Mouse (Mus musculus) midbrain, embryonic 13.5 days (tissue): ENCODE results near the gene Eva1c. TPM values are rescaled to one million over a fixed set of nuclear protein-coding genes. Genes with fewer than 3 reads are reported as not detected.

Source experiments
- ATAC-seq: fragments of 200-750 bp; cut with Nextera tagmentation; 2 replicates; pipeline ENCODE4 v1.8.0; 2017; ENCODE audit warnings: mild to moderate bottlenecking, moderate TSS enrichment, moderate library complexity
- H3K27ac ChIP-seq: fragments of 300-500 bp; sonication (generic); 2 replicates; pipeline ENCODE4 v1.5.1; 2015; ENCODE audit warnings: inconsistent platforms, mild to moderate bottlenecking, moderate library complexity
- H3K27me3 ChIP-seq: fragments of 300-500 bp; sonication (generic); 2 replicates; pipeline ENCODE4 v1.6.1; 2015; ENCODE audit warnings: mild to moderate bottlenecking, inconsistent platforms
- H3K36me3 ChIP-seq: fragments of 300-500 bp; sonication (generic); 2 replicates; pipeline ENCODE4 v1.6.1; 2015; ENCODE audit warnings: mild to moderate bottlenecking, inconsistent platforms
- H3K4me1 ChIP-seq: fragments of 300-500 bp; sonication (generic); replicated peaks from 2 replicates; pipeline ENCODE4 v1.6.1; 2015; ENCODE audit warnings: inconsistent platforms
- H3K4me2 ChIP-seq: fragments of 300-500 bp; sonication (generic); replicated peaks from 2 replicates; pipeline ENCODE4 v1.6.1; 2015; ENCODE audit warnings: moderate library complexity, mild to moderate bottlenecking, inconsistent platforms
- H3K4me3 ChIP-seq: fragments of 300-500 bp; sonication (generic); replicated peaks from 2 replicates; pipeline ENCODE4 v1.5.1; 2015; ENCODE audit warnings: mild to moderate bottlenecking, inconsistent platforms
- H3K9ac ChIP-seq: fragments of 300-500 bp; sonication (generic); replicated peaks from 2 replicates; pipeline ENCODE4 v1.6.1; 2015; ENCODE audit warnings: mild to moderate bottlenecking, inconsistent platforms
- H3K9me3 ChIP-seq: fragments of 300-500 bp; sonication (generic); 2 replicates; pipeline ENCODE4 v1.6.1; 2016; ENCODE audit warnings: mild to moderate bottlenecking, inconsistent platforms
- WGBS: fragments of 180-500 bp; shearing (Covaris S2); methylation state at CpG from one replicate; pipeline ENCODE4 v1.1.7; 2015; 5-methylcytosine and 5-hydroxymethylcytosine counted together
- microRNA-seq: library from miRNA; unstranded; fragments of <30 nt; microRNA quantifications from one replicate; pipeline ENCODE4, GENCODE M21; 2016
- polyA plus RNA-seq: library from polyadenylated mRNA; unstranded; fragments of >200 nt; fragmentation: Nextera tagmentation; extraction: Ambion mirVana; gene quantifications from 2 replicates; pipeline ENCODE4 v1.2.1, GENCODE M21; 2015

Eva1c gene
- polyA plus RNA-seq, 1 experiment from 2014 or later: 2.6 TPM

DNA sequence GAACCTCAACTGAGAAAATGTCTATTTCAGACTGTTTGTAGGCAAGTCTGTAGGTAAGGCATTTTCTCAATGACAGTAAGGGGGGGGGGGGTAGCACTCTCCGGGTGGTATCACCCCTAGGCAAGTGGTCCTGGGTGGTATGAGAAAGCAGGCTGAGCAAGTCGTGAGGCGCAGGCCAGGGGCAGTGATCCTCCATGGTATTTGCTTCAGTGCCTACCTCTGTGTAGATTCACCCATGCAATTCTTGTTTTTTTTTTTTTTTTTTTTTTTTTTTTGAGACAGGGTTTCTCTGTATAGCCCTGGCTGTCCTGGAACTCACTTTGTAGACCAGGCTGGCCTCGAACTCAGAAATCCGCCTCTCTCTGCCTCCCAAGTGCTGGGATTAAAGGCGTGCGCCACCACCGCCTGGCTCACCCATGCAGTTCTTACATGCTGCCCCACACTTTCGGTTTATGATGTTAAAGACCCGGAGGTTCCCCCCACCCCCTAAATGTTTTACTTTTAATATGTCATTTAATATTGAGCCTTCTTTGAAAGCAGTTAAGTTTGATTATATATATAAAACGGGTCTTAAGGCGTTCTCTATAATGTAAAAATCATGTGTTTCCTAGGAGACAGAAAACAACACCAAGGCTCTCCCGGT lies 107.1 kb downstream of the Eva1c start:
- WGBS: 28% methylated on average over 13 of the region's 13 CpGs
- Histone ChIP-seq H3K36me3 (peaks cover 29% of the 10 kb centered on the region), H3K4me3 (peak overlapping the region; percentile 88), H3K9me3 (no peaks in the 10 kb centered on the region), H3K4me2 (peak overlapping the region; percentile 81), H3K4me1 (peaks cover 15% of the 10 kb centered on the region), H3K9ac (peak overlapping the region; percentile 87), H3K27me3 (no peaks in the 10 kb centered on the region), H3K27ac (peak overlapping the region; percentile 92; the same call in 1 of the 2 replicates)
- ATAC-seq: no peak

GRCm38 (mm10) chr16:90934193-90934686 lies 107.7 kb downstream of the Eva1c start:
- H3K4me2 ChIP-seq: peak overlapping the region; percentile 81
- peaks cover 15% of the 10 kb centered on the region for H3K4me1 ChIP-seq
- H3K9ac ChIP-seq: peak overlapping the region; percentile 87
- H3K9me3 ChIP-seq: no peaks in the 10 kb centered on the region
- H3K27me3 ChIP-seq: no peaks in the 10 kb centered on the region
- H3K36me3 ChIP-seq: peaks cover 29% of the 10 kb centered on the region
- H3K27ac ChIP-seq: peak overlapping the region; percentile 92
- WGBS: under 1% methylated on average over 38 of the region's 38 CpGs
- ATAC-seq: peak; percentile 57
- H3K4me3 ChIP-seq: peak overlapping the region; percentile 88

DNA sequence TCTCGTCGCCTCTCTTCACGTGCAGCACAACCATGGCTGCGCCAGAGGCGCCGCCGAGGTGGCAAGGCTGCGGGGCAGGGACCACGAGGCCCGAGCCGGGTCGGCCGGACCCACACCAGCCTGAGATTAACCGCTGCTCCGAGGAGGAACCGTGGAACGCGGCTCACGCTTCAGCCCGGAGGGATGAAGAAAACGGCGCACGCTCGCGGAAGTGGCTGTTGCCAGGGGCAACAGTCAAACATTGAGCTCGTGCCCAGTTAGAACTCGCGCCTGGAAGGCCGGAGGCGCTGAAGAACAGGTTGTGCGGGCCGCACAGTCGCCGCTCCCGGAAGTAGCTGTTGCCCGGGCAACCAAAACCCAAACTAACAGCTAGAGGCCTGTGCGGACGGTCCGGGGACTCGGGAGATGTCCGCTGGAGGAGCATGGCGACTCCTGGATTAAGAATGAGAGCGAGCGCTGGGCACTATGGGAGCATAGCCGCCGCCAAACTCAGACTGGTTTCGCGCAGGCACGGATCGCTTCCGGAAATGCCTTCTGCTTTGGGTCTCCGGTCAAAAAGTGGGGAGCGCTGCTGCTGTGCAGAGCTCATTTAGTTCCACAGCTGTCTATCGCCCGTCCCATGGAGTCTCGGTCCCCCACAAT lies 108.3 kb downstream of the Eva1c start, which contains the start of gene Cfap298:
Gene Cfap298, minus strand, starts transcription at position 428 of the 642 bp plus-strand sequence.
- H3K4me1 ChIP-seq: peaks cover 15% of the 10 kb centered on the region
- H3K4me3 ChIP-seq: peak within 1 kb of the TSS; percentile 88
- H3K4me2 ChIP-seq: peak within 1 kb of the TSS; percentile 81
- peak within 1 kb of the TSS; percentile 92 for H3K27ac ChIP-seq
- no peaks in the 10 kb centered on the region for H3K9me3 ChIP-seq
- H3K27me3 ChIP-seq: no peaks in the 10 kb centered on the region
- peaks cover 25% of the 10 kb centered on the region for H3K36me3 ChIP-seq
- ATAC-seq: peak; percentile 98
- under 1% methylated on average over 56 of the region's 56 CpGs for WGBS
- H3K9ac ChIP-seq: peak within 1 kb of the TSS; percentile 87

- H3K36me3 ChIP-seq: peaks cover 61% of the 10 kb centered on the region
- no peak overlapping the region for H3K27ac ChIP-seq
- WGBS: 94% methylated on average over 7 of the region's 7 CpGs
- H3K27me3 ChIP-seq: no peaks in the 10 kb centered on the region
- H3K9ac ChIP-seq: no peak overlapping the region
- no peaks in the 10 kb centered on the region for H3K9me3 ChIP-seq
- no peaks in the 10 kb centered on the region for H3K4me1 ChIP-seq
- no peak for ATAC-seq
- H3K4me3 ChIP-seq: no peak overlapping the region
- H3K4me2 ChIP-seq: no peak overlapping the region
Measured at GRCm38 (mm10) chr16:90941246-90941645, 114.7 kb downstream of the Eva1c start.

GRCm38 (mm10) chr16:90946977-90947376 lies 120.5 kb downstream of the Eva1c start:
- Histone ChIP-seq H3K9ac (no peak overlapping the region), H3K27me3 (no peaks in the 10 kb centered on the region), H3K4me3 (no peak overlapping the region), H3K4me1 (no peaks in the 10 kb centered on the region), H3K27ac (no peak overlapping the region), H3K36me3 (peaks cover 69% of the 10 kb centered on the region), H3K4me2 (no peak overlapping the region), H3K9me3 (no peaks in the 10 kb centered on the region)
- no peak for ATAC-seq
- WGBS: 77% methylated on average over 8 of the region's 8 CpGs

GRCm38 (mm10) chr16:90950354-90950963 lies 123.9 kb downstream of the Eva1c start:
- peaks cover 71% of the 10 kb centered on the region for H3K36me3 ChIP-seq
- no peak overlapping the region for H3K9ac ChIP-seq
- no peaks in the 10 kb centered on the region for H3K4me1 ChIP-seq
- no peak for ATAC-seq
- H3K9me3 ChIP-seq: no peaks in the 10 kb centered on the region
- no peak overlapping the region for H3K4me3 ChIP-seq
- H3K27ac ChIP-seq: no peak overlapping the region
- 61% methylated on average over 17 of the region's 17 CpGs for WGBS
- H3K4me2 ChIP-seq: no peak overlapping the region
- H3K27me3 ChIP-seq: no peaks in the 10 kb centered on the region

GRCm38 (mm10) chr16:90953147-90953546 lies 126.6 kb downstream of the Eva1c start:
- no peaks in the 10 kb centered on the region for H3K9me3 ChIP-seq
- peaks cover 76% of the 10 kb centered on the region for H3K36me3 ChIP-seq
- H3K27me3 ChIP-seq: no peaks in the 10 kb centered on the region
- H3K4me3 ChIP-seq: no peak overlapping the region
- ATAC-seq: no peak
- H3K9ac ChIP-seq: no peak overlapping the region
- WGBS: 91% methylated on average over 9 of the region's 9 CpGs
- H3K4me1 ChIP-seq: no peaks in the 10 kb centered on the region
- H3K4me2 ChIP-seq: no peak overlapping the region
- H3K27ac ChIP-seq: no peak overlapping the region

- Histone ChIP-seq H3K27me3 (no peaks in the 10 kb centered on the region), H3K4me1 (no peaks in the 10 kb centered on the region), H3K27ac (no peak overlapping the region), H3K36me3 (peaks cover 82% of the 10 kb centered on the region), H3K4me3 (no peak overlapping the region), H3K4me2 (no peak overlapping the region), H3K9ac (no peak overlapping the region), H3K9me3 (no peaks in the 10 kb centered on the region)
- ATAC-seq: no peak
- 96% methylated on average over 6 of the region's 6 CpGs for WGBS
Measured at GRCm38 (mm10) chr16:90953770-90954169, 127.3 kb downstream of the Eva1c start.

Small RNA genes lying within 50 kb of the gene (microRNA-seq; reads per million reads assigned to microRNA genes)
- gene Gm22933: not detected

Other genes starting within 250 kb of the Eva1c start
- gene Mis18a, start 99.3 kb upstream of the Eva1c start, polyA plus RNA-seq: 38.1 and 40.5 TPM in 2 replicates
- not detected in 2 replicates for gene Mrap, start 88.5 kb upstream of the Eva1c start, polyA plus RNA-seq
- 8.7 and 9.8 TPM in 2 replicates for gene Urb1, start 16.3 kb upstream of the Eva1c start, polyA plus RNA-seq
- gene Cfap298, start 108.4 kb downstream of the Eva1c start, polyA plus RNA-seq: 43.3 and 47.0 TPM in 2 replicates
- 33.6 and 38.0 TPM in 2 replicates for gene Synj1, start 184.6 kb downstream of the Eva1c start, polyA plus RNA-seq
- gene Paxbp1, start 217.8 kb downstream of the Eva1c start, polyA plus RNA-seq: 85.5 and 89.6 TPM in 2 replicates